Comparison of ENCODE assay signal across 9 mouse cellular contexts in genomic region chr6:134151022-134151680, GRCm38 (mm10).
A peak's percentile ranks its signal among the peaks of the same experiment; 100 is the strongest.
DNase-seq lines count a peak whose midpoint lies in the region; ATAC-seq and TF ChIP-seq lines count a peak whose summit lies in the region.
"Had no signal": no experiment of that assay in that cellular context is flagged by ENCODE, and none has a peak within 500 bp of the region (broad histone marks: within the 10 kb centered on the region; RNA-seq: fewer than 3 reads in every experiment).

No protein-coding gene starts in this region.

- H3K4me3 ChIP-seq in heart, embryonic 12.5 days: no peak overlapping the region
- no peak overlapping the region for H3K4me3 ChIP-seq in liver, postnatal 0 days (ENCODE audit: low read depth, low read length)
- no peak overlapping the region for H3K4me3 ChIP-seq in embryonic facial prominence, embryonic 15.5 days (replicated peaks)
- H3K4me3 ChIP-seq in stomach, embryonic 14.5 days (ENCODE audit: low read depth, low read length): no peak overlapping the region
- H3K4me3 ChIP-seq: limb, embryonic 12.5 days had no signal

- TF ChIP-seq EP300 in liver, postnatal 0 days (IDR thresholded peaks at IDR 0.05; ENCODE audit: low read depth): no peak

- H3K27me3 ChIP-seq in heart, embryonic 12.5 days (replicated peaks): no peaks in the 10 kb centered on the region
- H3K27me3 ChIP-seq in liver, postnatal 0 days (ENCODE audit: insufficient read depth, low read length): no peaks in the 10 kb centered on the region
- H3K27me3 ChIP-seq in embryonic facial prominence, embryonic 15.5 days: no peaks in the 10 kb centered on the region
- no peaks in the 10 kb centered on the region for H3K27me3 ChIP-seq in stomach, embryonic 14.5 days (ENCODE audit: control insufficient read depth, insufficient read depth, low read length)
- H3K27me3 ChIP-seq: limb, embryonic 12.5 days had no signal

- peaks cover 76% of the 10 kb centered on the region for H3K4me1 ChIP-seq in heart, embryonic 12.5 days (replicated peaks)
- peaks cover 16% of the 10 kb centered on the region for H3K4me1 ChIP-seq in liver, postnatal 0 days (ENCODE audit: insufficient read depth)
- H3K4me1 ChIP-seq in embryonic facial prominence, embryonic 15.5 days: peaks cover 38% of the 10 kb centered on the region
- peaks cover 31% of the 10 kb centered on the region; the same call in 1 of the 2 replicates for H3K4me1 ChIP-seq in stomach, embryonic 14.5 days (ENCODE audit: control insufficient read depth, insufficient read depth, low read length)

- no peak overlapping the region for H3K9ac ChIP-seq in heart, embryonic 12.5 days
- no peak overlapping the region for H3K9ac ChIP-seq in liver, postnatal 0 days (replicated peaks)
- no peak overlapping the region for H3K9ac ChIP-seq in embryonic facial prominence, embryonic 15.5 days
- H3K9ac ChIP-seq in stomach, embryonic 14.5 days (replicated peaks; ENCODE audit: low read depth, low read length): no peak overlapping the region
- H3K9ac ChIP-seq: limb, embryonic 12.5 days had no signal

- DNase-seq in heart, postnatal 4 days: no peak
- DNase-seq in liver, postnatal 0 days: no peak
- DNase-seq in liver: no peak
- DNase-seq in adrenal gland, postnatal 10 days: no peak
- DNase-seq: cerebellum, postnatal 10 days had no signal

- peak overlapping the region; percentile 70; the same call in 1 of the 2 replicates for H3K27ac ChIP-seq in heart, embryonic 12.5 days (ENCODE audit: poor library complexity, severe bottlenecking)
- 0 out of 2 replicates have a peak overlapping the region, but pooled peaks have one; percentile 44 for H3K27ac ChIP-seq in liver, postnatal 0 days (ENCODE audit: low read depth)
- H3K27ac ChIP-seq in embryonic facial prominence, embryonic 15.5 days (replicated peaks): peak overlapping the region; percentile 69
- peak overlapping the region; percentile 74; the same call in 1 of the 2 replicates for H3K27ac ChIP-seq in stomach, embryonic 14.5 days (ENCODE audit: low read length)

- H3K36me3 ChIP-seq in heart, embryonic 12.5 days: no peaks in the 10 kb centered on the region
- 0 out of 2 replicates have a peak, but pooled peaks cover 2% of the 10 kb centered on the region for H3K36me3 ChIP-seq in liver, postnatal 0 days (replicated peaks; ENCODE audit: insufficient read depth, low read length)
- H3K36me3 ChIP-seq in embryonic facial prominence, embryonic 15.5 days: no peaks in the 10 kb centered on the region
- no peaks in the 10 kb centered on the region for H3K36me3 ChIP-seq in stomach, embryonic 14.5 days (ENCODE audit: control insufficient read depth, insufficient read depth, low read length)
- H3K36me3 ChIP-seq: limb, embryonic 12.5 days had no signal

- 52% methylated on average over 15 of the region's 15 CpGs for WGBS in heart, embryonic 12.5 days
- WGBS in liver, postnatal 0 days (ENCODE audit: insufficient replicate concordance): 66% methylated on average over 15 of the region's 15 CpGs
- 41% methylated on average over 15 of the region's 15 CpGs for WGBS in embryonic facial prominence, embryonic 15.5 days
- WGBS in stomach, embryonic 14.5 days: 43% methylated on average over 15 of the region's 15 CpGs

- no peak overlapping the region for H3K4me2 ChIP-seq in heart, embryonic 12.5 days
- H3K4me2 ChIP-seq in liver, postnatal 0 days (ENCODE audit: low read depth, low read length): no peak overlapping the region
- no peak overlapping the region for H3K4me2 ChIP-seq in embryonic facial prominence, embryonic 15.5 days (replicated peaks)
- H3K4me2 ChIP-seq in stomach, embryonic 14.5 days (replicated peaks; ENCODE audit: low read depth, low read length): no peak overlapping the region
- H3K4me2 ChIP-seq: limb, embryonic 12.5 days had no signal

- no peaks in the 10 kb centered on the region for H3K9me3 ChIP-seq in heart, embryonic 12.5 days (replicated peaks)
- H3K9me3 ChIP-seq in liver, postnatal 0 days (ENCODE audit: low read length): no peaks in the 10 kb centered on the region
- no peaks in the 10 kb centered on the region for H3K9me3 ChIP-seq in embryonic facial prominence, embryonic 15.5 days (replicated peaks)
- no peaks in the 10 kb centered on the region for H3K9me3 ChIP-seq in stomach, embryonic 14.5 days (ENCODE audit: control insufficient read depth, low read depth, low read length)
- H3K9me3 ChIP-seq: limb, embryonic 12.5 days had no signal

- TF ChIP-seq CTCF in liver, postnatal 0 days (IDR thresholded peaks at IDR 0.05; ENCODE audit: low read depth): no peak

- no peak for ATAC-seq in heart, embryonic 12.5 days (ENCODE audit: insufficient number of reproducible peaks, low FRiP score)
- no peak for ATAC-seq in liver, postnatal 0 days
- ATAC-seq in embryonic facial prominence, embryonic 15.5 days (ENCODE audit: insufficient number of reproducible peaks, low FRiP score, low TSS enrichment, low read depth): no peak
- no peak for ATAC-seq in stomach, embryonic 14.5 days (ENCODE audit: insufficient number of reproducible peaks, insufficient read depth, low FRiP score, low read depth)
